Mouse (Mus musculus) heart, embryonic 10.5 days (tissue): ENCODE results near the gene Coq9. TPM values are rescaled to one million over a fixed set of nuclear protein-coding genes. Genes with fewer than 3 reads are reported as not detected.
"Not testable (repeated sequence)": the region's sequence is repeated elsewhere in the genome, so short reads cannot be mapped to it uniquely, and the experiment has no call there.

Experiments
- DNase-seq: peaks from one replicate; pipeline ENCODE4 v3.0.0-alpha.2; 2017; ENCODE audit warnings: low spot score
- H3K27ac ChIP-seq: fragments of 300-500 bp; sonication (generic); 2 replicates; pipeline ENCODE4 v1.5.1; 2016; ENCODE audit warnings: mild to moderate bottlenecking
- H3K27me3 ChIP-seq: fragments of 300-500 bp; sonication (generic); 2 replicates; pipeline ENCODE4 v1.6.1; 2016; ENCODE audit warnings: mild to moderate bottlenecking; ENCODE audit not compliant: poor library complexity, insufficient read depth, severe bottlenecking
- H3K36me3 ChIP-seq: fragments of 300-500 bp; sonication (generic); 2 replicates; pipeline ENCODE4 v1.6.1; 2016; ENCODE audit warnings: mild to moderate bottlenecking, moderate library complexity
- H3K4me1 ChIP-seq: fragments of 300-500 bp; sonication (generic); 2 replicates; pipeline ENCODE4 v1.6.1; 2016; ENCODE audit warnings: mild to moderate bottlenecking
- H3K4me3 ChIP-seq: fragments of 300-500 bp; sonication (generic); 2 replicates; pipeline ENCODE4 v1.5.1; 2016; ENCODE audit warnings: mild to moderate bottlenecking, moderate library complexity
- H3K9me3 ChIP-seq: fragments of 300-500 bp; sonication (generic); 2 replicates; pipeline ENCODE4 v1.6.1; 2016; ENCODE audit warnings: mild to moderate bottlenecking, moderate library complexity
- WGBS: fragments of 180-500 bp; shearing (Covaris S2); methylation state at CpG from one replicate; pipeline ENCODE4 v1.1.7; 2016; 5-methylcytosine and 5-hydroxymethylcytosine counted together
- polyA plus RNA-seq: library from polyadenylated mRNA; unstranded; fragments of >200 nt; fragmentation: Nextera tagmentation; extraction: Ambion mirVana; gene quantifications from 2 replicates; pipeline ENCODE4 v1.2.1, GENCODE M21; 2016

Coq9 gene
- polyA plus RNA-seq, 1 experiment from 2014 or later = 97.9 TPM

DNA sequence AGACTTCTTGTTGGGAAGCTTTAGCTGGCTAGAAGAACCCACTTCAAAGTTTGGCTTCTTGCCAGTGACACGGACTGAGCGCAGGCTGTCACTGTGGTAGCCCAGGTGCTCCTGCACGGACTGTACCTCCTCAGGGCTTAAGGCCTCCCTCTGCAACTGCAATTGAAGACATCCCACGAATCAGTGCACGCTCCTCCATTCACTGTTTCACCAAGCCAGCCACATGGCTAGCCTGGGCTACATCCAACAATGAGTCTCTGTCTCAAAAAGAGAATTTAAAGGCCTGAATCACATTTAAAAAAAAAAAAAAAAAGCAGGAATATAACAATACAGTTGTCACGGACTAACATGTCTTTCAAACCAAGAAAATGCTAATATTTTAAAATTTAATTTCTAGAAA is 9.8 kb upstream of the Coq9 start:
- Histone ChIP-seq H3K36me3 (peaks cover 84% of the 10 kb centered on the region), H3K4me3 (no peak overlapping the region), H3K4me1 (0 out of 2 replicates have a peak, but pooled peaks cover 4% of the 10 kb centered on the region), H3K27ac (no peak overlapping the region), H3K27me3 (no peaks in the 10 kb centered on the region), H3K9me3 (no peaks in the 10 kb centered on the region)
- no peak for DNase-seq
- 88% methylated on average over 6 of the region's 6 CpGs for WGBS

GRCm38 (mm10) chr8:94833901-94834405 is 4.2 kb upstream of the Coq9 start:
- not testable (repeated sequence) for H3K27ac ChIP-seq, H3K9me3 ChIP-seq, H3K27me3 ChIP-seq, DNase-seq, H3K4me3 ChIP-seq
- peaks cover 35% of the 10 kb centered on the region for H3K36me3 ChIP-seq
- peaks cover 12% of the 10 kb centered on the region for H3K4me1 ChIP-seq
- 87% methylated on average over 7 of the region's 7 CpGs for WGBS

DNA sequence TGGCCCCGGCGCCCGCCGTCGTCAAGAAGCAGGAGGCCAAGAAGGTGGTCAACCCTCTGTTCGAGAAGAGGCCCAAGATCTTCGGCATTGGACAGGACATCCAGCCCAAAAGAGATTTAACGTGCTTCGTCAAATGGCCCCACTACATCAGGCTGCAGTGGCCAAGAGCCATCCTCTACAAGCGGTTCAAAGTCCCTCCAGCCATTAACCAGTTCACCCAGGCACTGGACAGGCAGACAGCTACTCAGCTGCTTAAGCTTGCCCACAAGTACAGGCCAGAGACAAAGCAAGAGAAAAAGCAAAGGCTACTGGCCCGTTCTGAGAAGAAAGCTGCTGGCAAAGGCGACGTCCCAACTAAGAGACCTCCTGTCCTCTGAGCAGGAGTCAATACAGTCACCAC is 2.4 kb upstream of the Coq9 start:
- H3K27ac ChIP-seq, H3K27me3 ChIP-seq, DNase-seq, H3K9me3 ChIP-seq, H3K4me3 ChIP-seq: not testable (repeated sequence)
- H3K4me1 ChIP-seq = peaks cover 12% of the 10 kb centered on the region
- peaks cover 19% of the 10 kb centered on the region for H3K36me3 ChIP-seq
- 93% methylated on average over 13 of the region's 13 CpGs for WGBS

GRCm38 (mm10) chr8:94836456-94837240 is 1.5 kb upstream of the Coq9 start:
- H3K4me1 ChIP-seq = peaks cover 12% of the 10 kb centered on the region
- 0 out of 2 replicates have a peak overlapping the region, but pooled peaks have one; percentile 47 for H3K27ac ChIP-seq
- peaks cover 10% of the 10 kb centered on the region for H3K36me3 ChIP-seq
- 68% methylated on average over 11 of the region's 11 CpGs for WGBS
- no peaks in the 10 kb centered on the region for H3K9me3 ChIP-seq
- peak overlapping the region; percentile 79 for H3K4me3 ChIP-seq
- H3K27me3 ChIP-seq = no peaks in the 10 kb centered on the region
- no peak for DNase-seq

GRCm38 (mm10) chr8:94838600-94838999 is 479 bp downstream of the Coq9 start:
- Histone ChIP-seq H3K4me3 (peak overlapping the region; percentile 79), H3K4me1 (peaks cover 8% of the 10 kb centered on the region), H3K36me3 (peaks cover 12% of the 10 kb centered on the region), H3K27ac (peak overlapping the region; percentile 96), H3K27me3 (no peaks in the 10 kb centered on the region), H3K9me3 (no peaks in the 10 kb centered on the region)
- DNase-seq = peak; percentile 83
- under 1% methylated on average over 24 of the region's 24 CpGs for WGBS

- DNase-seq = no peak
- no peaks in the 10 kb centered on the region for H3K27me3 ChIP-seq
- peaks cover 38% of the 10 kb centered on the region for H3K36me3 ChIP-seq
- H3K4me1 ChIP-seq = peaks cover 8% of the 10 kb centered on the region
- H3K9me3 ChIP-seq = no peaks in the 10 kb centered on the region
- no peak overlapping the region for H3K4me3 ChIP-seq
- 44% methylated on average over 2 of the region's 2 CpGs for WGBS
- no peak overlapping the region for H3K27ac ChIP-seq
Observed at GRCm38 (mm10) chr8:94841183-94841582, 3.1 kb downstream of the Coq9 start.

DNA sequence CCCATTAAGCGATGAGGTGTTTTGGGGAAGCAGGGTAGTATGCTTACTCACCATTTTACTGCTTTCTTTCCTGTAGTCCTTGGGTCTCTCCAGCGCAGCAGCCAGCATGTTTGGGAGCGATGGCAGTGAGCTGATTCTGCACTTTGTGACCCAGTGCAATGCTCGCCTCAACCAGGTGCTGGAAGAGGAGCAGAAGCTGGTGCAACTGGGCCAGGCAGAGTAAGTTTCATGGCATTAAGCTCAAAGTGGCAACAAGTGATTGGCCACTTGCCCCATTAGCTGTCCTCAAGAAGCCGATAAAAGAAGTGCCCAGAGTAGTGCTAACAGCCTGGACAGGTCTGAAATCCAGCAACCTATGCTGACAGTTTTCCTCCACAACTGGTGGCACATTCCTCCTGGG is 11.9 kb downstream of the Coq9 start:
- 87% methylated on average over 5 of the region's 5 CpGs for WGBS
- Histone ChIP-seq H3K36me3 (peaks cover 97% of the 10 kb centered on the region), H3K9me3 (no peaks in the 10 kb centered on the region)

GRCm38 (mm10) chr8:94854761-94855160 is 16.6 kb downstream of the Coq9 start:
- WGBS = 87% methylated on average over 11 of the region's 11 CpGs
- not testable (repeated sequence) for DNase-seq, H3K4me3 ChIP-seq, H3K9me3 ChIP-seq, H3K27ac ChIP-seq, H3K27me3 ChIP-seq
- Histone ChIP-seq H3K4me1 (peaks cover 11% of the 10 kb centered on the region), H3K36me3 (peaks cover 64% of the 10 kb centered on the region)

More for the DNA sequence above, 11.9 kb downstream of the Coq9 start:
- Histone ChIP-seq H3K4me1 (no peaks in the 10 kb centered on the region), H3K27ac (no peak overlapping the region; the same call in 1 of the 2 replicates), H3K4me3 (no peak overlapping the region), H3K27me3 (no peaks in the 10 kb centered on the region)
- DNase-seq = no peak

DNA sequence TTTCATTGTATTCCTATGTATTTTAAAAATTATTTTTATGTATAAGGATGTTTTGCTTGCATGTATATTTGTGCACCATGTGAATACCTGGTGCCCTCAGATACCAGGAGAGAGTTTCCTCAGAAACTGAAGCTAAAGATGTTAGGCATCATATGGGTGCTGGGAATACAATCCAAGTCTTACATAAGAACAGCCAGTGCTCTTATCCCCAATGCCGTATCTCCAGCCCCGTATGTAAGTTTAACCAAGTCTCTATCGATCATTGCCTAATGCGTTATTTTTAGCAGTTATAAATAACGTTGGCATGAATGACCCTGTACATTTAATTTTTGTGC is 18.9 kb downstream of the Coq9 start:
- Histone ChIP-seq H3K4me1 (peaks cover 17% of the 10 kb centered on the region), H3K27ac (peak overlapping the region; percentile 94; the same call in 1 of the 2 replicates), H3K9me3 (no peaks in the 10 kb centered on the region), H3K36me3 (peaks cover 61% of the 10 kb centered on the region), H3K4me3 (peak overlapping the region; percentile 99), H3K27me3 (no peaks in the 10 kb centered on the region)
- 28% methylated on average over 5 of the region's 5 CpGs for WGBS
- DNase-seq = no peak

DNA sequence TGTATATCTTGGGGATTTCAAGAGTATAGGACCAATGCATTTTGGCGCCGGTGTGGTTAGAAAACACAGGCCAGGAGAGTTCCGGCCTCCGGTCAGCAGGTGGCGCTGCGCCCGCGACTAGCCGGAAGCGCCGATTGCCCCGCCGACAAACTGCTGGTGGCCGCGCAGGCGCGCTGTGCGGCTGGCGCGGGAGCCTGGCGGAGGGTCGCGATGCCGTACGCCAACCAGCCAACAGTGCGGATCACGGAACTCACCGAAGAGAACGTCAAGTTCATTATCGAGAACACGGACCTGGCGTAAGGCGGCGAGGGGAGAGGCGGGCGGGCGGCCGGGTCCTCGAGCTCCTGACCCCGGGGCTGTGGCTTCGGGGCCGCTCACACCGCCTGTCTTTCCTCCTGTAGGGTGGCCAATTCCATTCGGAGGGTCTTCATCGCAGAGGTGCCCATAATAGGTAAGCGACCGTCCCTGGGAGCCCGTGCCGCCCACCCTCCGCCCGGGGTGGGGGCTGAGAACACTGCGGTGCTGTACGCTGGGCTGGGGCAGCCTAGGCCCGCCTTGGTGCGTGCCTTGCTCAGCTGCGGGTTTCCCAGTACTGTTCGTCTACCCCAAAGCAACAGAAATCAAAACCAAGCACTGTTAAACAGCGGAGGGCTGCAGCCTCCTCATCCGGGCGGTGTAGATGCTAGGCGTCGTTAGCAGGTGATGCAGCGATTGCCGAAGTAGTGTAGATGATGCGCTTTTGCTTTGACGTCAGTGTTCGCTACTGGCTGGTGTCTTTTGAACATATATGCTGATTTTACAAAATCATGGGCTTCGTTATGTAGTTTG is 19.4 kb downstream of the Coq9 start, which contains the start of gene Polr2c:
Gene Polr2c, plus strand, starts transcription at position 105 of the 828 bp plus-strand sequence.
- H3K9me3 ChIP-seq = no peaks in the 10 kb centered on the region
- WGBS = under 1% methylated on average over 68 of the region's 68 CpGs
- H3K27me3 ChIP-seq = no peaks in the 10 kb centered on the region
- DNase-seq = peak; percentile 92
- peak within 1 kb of the TSS; percentile 99 for H3K4me3 ChIP-seq
- peak within 1 kb of the TSS; percentile 94 for H3K27ac ChIP-seq
- peaks cover 20% of the 10 kb centered on the region for H3K4me1 ChIP-seq
- peaks cover 61% of the 10 kb centered on the region for H3K36me3 ChIP-seq

GRCm38 (mm10) chr8:94861352-94861910 is 23.3 kb downstream of the Coq9 start:
- 66% methylated on average over 8 of the region's 8 CpGs for WGBS
- Histone ChIP-seq H3K27me3 (no peaks in the 10 kb centered on the region), H3K4me1 (peaks cover 29% of the 10 kb centered on the region), H3K9me3 (no peaks in the 10 kb centered on the region), H3K36me3 (peaks cover 70% of the 10 kb centered on the region), H3K4me3 (no peak overlapping the region), H3K27ac (no peak overlapping the region)
- DNase-seq = no peak

- no peaks in the 10 kb centered on the region for H3K9me3 ChIP-seq
- peaks cover 83% of the 10 kb centered on the region for H3K36me3 ChIP-seq
- 78% methylated on average over 12 of the region's 12 CpGs for WGBS
- no peak overlapping the region for H3K4me3 ChIP-seq
- no peak for DNase-seq
- no peak overlapping the region for H3K27ac ChIP-seq
- no peaks in the 10 kb centered on the region for H3K27me3 ChIP-seq
- peaks cover 35% of the 10 kb centered on the region for H3K4me1 ChIP-seq
Observed at GRCm38 (mm10) chr8:94862487-94863220, 24.5 kb downstream of the Coq9 start.
